Mouse (Mus musculus) limb, embryonic 12.5 days (tissue): ENCODE data around the gene Ghr. TPM values are rescaled to one million over a fixed set of nuclear protein-coding genes. Genes with fewer than 3 reads are reported as not detected.

ENCODE experiments used
- ATAC-seq: fragments of 200-750 bp; cut with Nextera tagmentation; 2 replicates; pipeline ENCODE4 v1.8.0; 2017; ENCODE audit warnings: low read depth, moderate TSS enrichment; ENCODE audit not compliant: insufficient number of reproducible peaks, insufficient read depth, low FRiP score, low TSS enrichment
- H3K27ac ChIP-seq: fragments of 300-500 bp; sonication (generic); 2 replicates; pipeline ENCODE4 v1.5.1; 2016; ENCODE audit warnings: mild to moderate bottlenecking, moderate library complexity
- H3K27me3 ChIP-seq: fragments of 300-500 bp; sonication (generic); 2 replicates; pipeline ENCODE4 v1.6.1; 2016; ENCODE audit warnings: mild to moderate bottlenecking, moderate library complexity
- H3K36me3 ChIP-seq: fragments of 300-500 bp; sonication (generic); 2 replicates; pipeline ENCODE4 v1.6.1; 2016; ENCODE audit warnings: mild to moderate bottlenecking, moderate library complexity
- H3K4me1 ChIP-seq: fragments of 300-500 bp; sonication (generic); replicated peaks from 2 replicates; pipeline ENCODE4 v1.6.1; 2016
- H3K4me2 ChIP-seq: fragments of 300-500 bp; sonication (generic); 2 replicates; pipeline ENCODE4 v1.6.1; 2016; ENCODE audit warnings: mild to moderate bottlenecking, moderate library complexity
- H3K4me3 ChIP-seq: fragments of 300-500 bp; sonication (generic); replicated peaks from 2 replicates; pipeline ENCODE4 v1.5.1; 2016; ENCODE audit warnings: mild to moderate bottlenecking
- H3K9ac ChIP-seq: fragments of 300-500 bp; sonication (generic); replicated peaks from 2 replicates; pipeline ENCODE4 v1.6.1; 2016; ENCODE audit warnings: mild to moderate bottlenecking, moderate library complexity
- H3K9me3 ChIP-seq: fragments of 300-500 bp; sonication (generic); 2 replicates; pipeline ENCODE4 v1.6.1; 2016; ENCODE audit warnings: mild to moderate bottlenecking, moderate library complexity
- WGBS: fragments of 180-500 bp; shearing (Covaris S2); methylation state at CpG from one replicate; pipeline ENCODE4 v1.1.7; 2016; 5-methylcytosine and 5-hydroxymethylcytosine counted together
- polyA plus RNA-seq: library from polyadenylated mRNA; unstranded; fragments of >200 nt; fragmentation: Nextera tagmentation; extraction: Ambion mirVana; gene quantifications from 2 replicates; pipeline ENCODE4 v1.2.1, GENCODE M21; 2016

Gene Ghr
- 35.8 and 44.8 TPM in 2 replicates for polyA plus RNA-seq

- H3K9me3 ChIP-seq, result no peaks in the 10 kb centered on the region
- peaks cover 9% of the 10 kb centered on the region for H3K4me1 ChIP-seq
- peak within 1 kb of the TSS; percentile 71 for H3K4me2 ChIP-seq
- H3K27ac ChIP-seq, result peak within 1 kb of the TSS; percentile 95
- ATAC-seq, result peak; percentile 88
- peak within 1 kb of the TSS; percentile 68 for H3K4me3 ChIP-seq
- peak within 1 kb of the TSS; percentile 77 for H3K9ac ChIP-seq
- under 1% methylated on average over 49 of the region's 52 CpGs for WGBS
- 0 out of 2 replicates have a peak, but pooled peaks cover 2% of the 10 kb centered on the region for H3K27me3 ChIP-seq
- H3K36me3 ChIP-seq, result no peaks in the 10 kb centered on the region
Measured at GRCm38 (mm10) chr15:3582807-3583636, at the start of gene Ghr. TSS of gene Ghr (minus strand) at chr15:3583492.

GRCm38 (mm10) chr15:3622746-3623145 is 39.5 kb upstream of the Ghr start:
- Histone ChIP-seq H3K4me3 (no peak overlapping the region), H3K4me1 (no peaks in the 10 kb centered on the region), H3K9me3 (no peaks in the 10 kb centered on the region), H3K27ac (no peak overlapping the region), H3K27me3 (no peaks in the 10 kb centered on the region), H3K9ac (no peak overlapping the region), H3K36me3 (no peaks in the 10 kb centered on the region), H3K4me2 (no peak overlapping the region)
- ATAC-seq, result no peak

- no peak overlapping the region for H3K4me3 ChIP-seq
- H3K9ac ChIP-seq, result no peak overlapping the region
- WGBS, result 90% methylated on average over 3 of the region's 3 CpGs
- no peak overlapping the region for H3K4me2 ChIP-seq
- H3K36me3 ChIP-seq, result no peaks in the 10 kb centered on the region
- no peak for ATAC-seq
- H3K4me1 ChIP-seq, result no peaks in the 10 kb centered on the region
- H3K27ac ChIP-seq, result no peak overlapping the region
- no peaks in the 10 kb centered on the region for H3K9me3 ChIP-seq
- no peaks in the 10 kb centered on the region for H3K27me3 ChIP-seq
Measured at GRCm38 (mm10) chr15:3620368-3620767, 37.1 kb upstream of the Ghr start.

- 86% methylated on average over 3 of the region's 3 CpGs for WGBS
Measured at GRCm38 (mm10) chr15:3618311-3618710, 35.0 kb upstream of the Ghr start.

GRCm38 (mm10) chr15:3611961-3612360 is 28.7 kb upstream of the Ghr start:
- Histone ChIP-seq H3K9me3 (no peaks in the 10 kb centered on the region), H3K4me3 (no peak overlapping the region), H3K27ac (no peak overlapping the region), H3K27me3 (no peaks in the 10 kb centered on the region), H3K4me1 (no peaks in the 10 kb centered on the region), H3K36me3 (no peaks in the 10 kb centered on the region), H3K4me2 (no peak overlapping the region), H3K9ac (no peak overlapping the region)
- ATAC-seq, result no peak

More at GRCm38 (mm10) chr15:3618311-3618710, 35.0 kb upstream of the Ghr start:
- ATAC-seq, result no peak
- Histone ChIP-seq H3K27ac (no peak overlapping the region), H3K9me3 (no peaks in the 10 kb centered on the region), H3K4me1 (no peaks in the 10 kb centered on the region), H3K9ac (no peak overlapping the region), H3K4me2 (no peak overlapping the region), H3K27me3 (no peaks in the 10 kb centered on the region), H3K36me3 (no peaks in the 10 kb centered on the region), H3K4me3 (no peak overlapping the region)

GRCm38 (mm10) chr15:3607951-3608350 is 24.7 kb upstream of the Ghr start:
- no peak for ATAC-seq
- Histone ChIP-seq H3K4me2 (no peak overlapping the region), H3K9me3 (no peaks in the 10 kb centered on the region), H3K4me3 (no peak overlapping the region), H3K27me3 (no peaks in the 10 kb centered on the region), H3K9ac (no peak overlapping the region), H3K36me3 (no peaks in the 10 kb centered on the region), H3K4me1 (no peaks in the 10 kb centered on the region), H3K27ac (no peak overlapping the region)
- 91% methylated on average over 3 of the region's 3 CpGs for WGBS

- H3K4me3 ChIP-seq, result no peak overlapping the region
- 93% methylated on average over 2 of the region's 2 CpGs for WGBS
- H3K27ac ChIP-seq, result no peak overlapping the region
- H3K4me1 ChIP-seq, result no peaks in the 10 kb centered on the region
- H3K36me3 ChIP-seq, result no peaks in the 10 kb centered on the region
- H3K9ac ChIP-seq, result no peak overlapping the region
- H3K27me3 ChIP-seq, result no peaks in the 10 kb centered on the region; the same call in 1 of the 2 replicates
- no peak overlapping the region for H3K4me2 ChIP-seq
- H3K9me3 ChIP-seq, result no peaks in the 10 kb centered on the region
- no peak for ATAC-seq
Measured at GRCm38 (mm10) chr15:3602098-3602486, 18.8 kb upstream of the Ghr start.

GRCm38 (mm10) chr15:3601422-3602097 is 18.3 kb upstream of the Ghr start:
- Histone ChIP-seq H3K27ac (no peak overlapping the region), H3K4me3 (no peak overlapping the region), H3K27me3 (no peaks in the 10 kb centered on the region; the same call in 1 of the 2 replicates), H3K9me3 (no peaks in the 10 kb centered on the region), H3K9ac (no peak overlapping the region), H3K4me1 (no peaks in the 10 kb centered on the region), H3K4me2 (no peak overlapping the region), H3K36me3 (no peaks in the 10 kb centered on the region)
- 75% methylated on average over 4 of the region's 4 CpGs for WGBS
- no peak for ATAC-seq

GRCm38 (mm10) chr15:3587879-3588278 is 4.6 kb upstream of the Ghr start:
- Histone ChIP-seq H3K4me3 (no peak overlapping the region), H3K9ac (no peak overlapping the region), H3K4me1 (no peaks in the 10 kb centered on the region), H3K27ac (no peak overlapping the region), H3K9me3 (no peaks in the 10 kb centered on the region), H3K27me3 (0 out of 2 replicates have a peak, but pooled peaks cover 2% of the 10 kb centered on the region), H3K4me2 (no peak overlapping the region), H3K36me3 (no peaks in the 10 kb centered on the region)
- WGBS, result 85% methylated on average over 2 of the region's 2 CpGs
- ATAC-seq, result no peak

GRCm38 (mm10) chr15:3584361-3584760 is 1.1 kb upstream of the Ghr start:
- H3K4me1 ChIP-seq, result peaks cover 9% of the 10 kb centered on the region
- ATAC-seq, result no peak
- 0 out of 2 replicates have a peak, but pooled peaks cover 2% of the 10 kb centered on the region for H3K27me3 ChIP-seq
- no peaks in the 10 kb centered on the region for H3K9me3 ChIP-seq
- no peak overlapping the region for H3K27ac ChIP-seq
- no peaks in the 10 kb centered on the region for H3K36me3 ChIP-seq
- H3K4me2 ChIP-seq, result no peak overlapping the region
- H3K9ac ChIP-seq, result no peak overlapping the region
- H3K4me3 ChIP-seq, result no peak overlapping the region
- WGBS, result 39% methylated on average over 4 of the region's 4 CpGs
